Mouse (Mus musculus) MEL-GATA-1-ER (cell line): ENCODE results near the gene Ackr2.

Source experiments
- DNase-seq: peaks from one replicate; pipeline ENCODE4 v3.0.0-alpha.2; 2012; ENCODE audit warnings: low read depth; ENCODE audit errors: extremely low read depth

Ackr2 gene

GRCm38 (mm10) chr9:121959966-121960635 lies 61.9 kb downstream of the Ackr2 start:
- no peak for DNase-seq
